Mouse (Mus musculus): Measurements from ENCODE around the gene Cfap74. TPM values are rescaled to one million over a fixed set of nuclear protein-coding genes. Genes with fewer than 3 reads are reported as not detected.
"Not testable (repeated sequence)": the region's sequence is repeated elsewhere in the genome, so short reads cannot be mapped to it uniquely, and the experiment has no call there.

Cfap74 gene
- total RNA-seq, 2 experiments from 2014 or later = 6.4 to 6.6 TPM

- DNase-seq = no peak
- intact Hi-C loops (cut with DNase I) = no loop called here
Observed at GRCm38 (mm10) chr4:155466080-155466479, 57.1 kb downstream of the Cfap74 start.

DNA sequence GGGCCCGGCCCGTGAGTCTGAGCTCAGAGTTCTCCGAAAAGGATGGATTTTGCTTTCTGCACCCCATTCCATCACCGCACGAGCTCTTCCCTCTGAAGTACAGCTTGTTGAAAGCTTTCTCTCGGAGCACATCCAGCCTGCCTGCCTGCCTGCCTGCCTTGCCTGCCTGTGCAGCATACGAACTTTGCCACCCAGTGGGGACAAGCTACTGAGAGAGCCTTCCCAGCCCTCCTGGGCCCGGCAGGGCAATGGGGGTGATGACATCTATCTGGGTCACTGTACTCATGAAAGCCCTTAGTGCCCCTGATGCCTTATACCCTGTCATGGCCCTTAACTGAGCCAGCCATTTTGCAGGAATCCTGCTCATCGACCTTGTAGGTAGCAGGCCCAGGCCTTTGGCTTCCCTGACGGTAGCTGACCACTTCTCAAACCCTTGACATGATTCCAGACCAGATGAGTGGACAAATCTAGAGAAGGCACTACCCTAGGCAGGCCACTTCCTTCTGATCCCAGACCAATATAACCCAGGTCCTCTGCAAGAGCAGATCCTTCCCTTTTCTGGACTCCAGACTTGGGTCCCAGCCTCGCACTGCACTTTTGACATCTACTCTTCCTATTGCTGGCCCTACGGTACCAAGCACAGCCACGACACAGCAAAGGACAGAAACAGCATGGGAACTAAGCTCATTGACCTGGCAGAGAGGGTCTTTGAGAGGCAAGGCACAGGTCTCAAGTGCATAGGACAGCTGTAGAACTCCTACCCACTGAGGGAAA, 58.4 kb downstream of the Cfap74 start:
- intact Hi-C loops (cut with DNase I) = no loop called here
- DNase-seq = no peak

GRCm38 (mm10) chr4:155468952-155469351, 60.0 kb downstream of the Cfap74 start, which contains the start of gene Tmem52:
Gene Tmem52, plus strand, starts transcription at chr4:155469114.
- no peak for DNase-seq
- intact Hi-C loops (cut with DNase I) = no loop called here

- intact Hi-C loops (cut with DNase I) = no loop called here
- DNase-seq = no peak
Observed at GRCm38 (mm10) chr4:155469590-155470262, 60.7 kb downstream of the Cfap74 start.

DNA sequence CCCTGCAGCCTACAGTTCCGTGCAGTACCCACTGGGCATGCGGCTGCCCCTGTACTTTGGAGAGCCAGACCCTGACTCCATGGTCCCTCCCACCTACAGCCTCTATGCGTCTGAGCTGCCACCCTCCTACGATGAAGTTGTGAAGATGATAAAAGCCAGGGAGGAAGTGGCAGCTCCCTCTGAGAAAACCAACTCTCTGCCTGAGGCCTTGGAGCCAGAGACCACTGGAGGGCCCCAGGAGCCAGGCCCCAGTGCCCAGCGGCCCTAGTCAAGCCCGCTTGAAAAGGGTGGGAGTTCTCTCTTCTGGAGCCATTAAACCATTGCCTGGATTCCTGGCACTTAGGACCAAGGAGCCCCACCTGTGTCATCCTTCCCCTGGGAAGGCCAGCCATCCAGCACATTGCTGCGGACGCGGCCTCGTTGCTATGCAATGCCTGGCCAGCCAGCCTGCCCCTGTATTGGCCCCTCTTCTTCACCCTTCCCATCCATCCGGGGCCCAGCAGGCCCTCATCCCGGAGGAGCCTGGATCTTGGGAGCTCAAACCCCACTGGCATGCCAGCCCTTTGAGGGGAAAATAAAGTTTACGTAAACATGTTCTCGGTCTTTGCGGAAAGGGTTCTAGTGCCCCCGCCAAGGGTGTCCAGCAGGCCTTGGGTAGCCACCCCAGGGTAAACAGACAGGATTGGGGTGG, 61.4 kb downstream of the Cfap74 start:
- intact Hi-C loops (cut with DNase I) = no loop called here
- no peak for DNase-seq

- DNase-seq = no peak
- intact Hi-C loops (cut with DNase I) = no loop called here
Observed at GRCm38 (mm10) chr4:155470997-155471396, 62.0 kb downstream of the Cfap74 start.

GRCm38 (mm10) chr4:155471406-155471805, 62.4 kb downstream of the Cfap74 start:
- intact Hi-C loops (cut with DNase I) = no loop called here
- DNase-seq = no peak

GRCm38 (mm10) chr4:155472716-155473290, 63.8 kb downstream of the Cfap74 start:
- peak; percentile 45 for DNase-seq
- intact Hi-C loops (cut with DNase I) = no loop called here

DNA sequence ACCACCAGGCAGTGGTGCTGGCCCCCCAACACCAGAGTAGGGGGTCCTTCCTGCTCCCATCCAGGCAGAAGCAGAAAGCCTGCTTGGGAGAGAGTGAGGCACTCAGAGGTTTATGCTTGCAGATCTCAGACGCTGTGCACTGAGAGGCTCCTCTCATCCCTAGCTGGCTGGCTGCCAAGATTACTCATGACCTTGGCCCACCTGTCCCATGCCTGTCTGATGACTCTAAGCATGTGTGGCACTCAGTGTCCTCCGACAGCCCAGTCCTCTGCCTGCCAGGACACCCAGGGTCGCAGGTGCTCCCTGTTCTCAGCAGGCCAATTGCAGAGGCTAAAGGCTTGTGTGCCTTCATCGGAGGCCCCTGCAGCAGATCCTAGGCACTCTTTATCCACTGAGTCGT, 64.3 kb downstream of the Cfap74 start:
- intact Hi-C loops (cut with DNase I) = no loop called here

DNA sequence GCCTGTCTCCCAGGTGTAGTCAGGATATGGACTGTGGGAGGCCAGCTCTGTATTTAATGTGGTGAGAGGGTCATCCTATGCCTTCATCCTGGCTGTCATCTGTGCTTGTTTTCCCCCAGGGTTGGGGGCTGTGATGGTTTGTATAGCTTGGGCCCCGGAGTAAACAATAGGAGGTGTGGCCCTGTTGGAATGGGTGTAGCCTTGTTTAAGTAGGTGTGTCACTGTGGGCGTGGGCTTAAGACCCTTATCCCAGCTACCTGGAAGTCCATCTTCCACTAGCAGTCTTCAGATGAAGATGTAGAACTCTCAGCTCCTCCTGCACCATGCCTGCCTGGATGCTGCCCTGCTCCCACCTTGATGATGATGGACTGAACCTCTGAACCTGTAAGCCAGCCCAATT, 64.8 kb downstream of the Cfap74 start:
- DNase-seq; intact Hi-C loops (cut with DNase I): not testable (repeated sequence)

More for the DNA sequence above, 64.3 kb downstream of the Cfap74 start:
- peak; percentile 77 for DNase-seq

DNA sequence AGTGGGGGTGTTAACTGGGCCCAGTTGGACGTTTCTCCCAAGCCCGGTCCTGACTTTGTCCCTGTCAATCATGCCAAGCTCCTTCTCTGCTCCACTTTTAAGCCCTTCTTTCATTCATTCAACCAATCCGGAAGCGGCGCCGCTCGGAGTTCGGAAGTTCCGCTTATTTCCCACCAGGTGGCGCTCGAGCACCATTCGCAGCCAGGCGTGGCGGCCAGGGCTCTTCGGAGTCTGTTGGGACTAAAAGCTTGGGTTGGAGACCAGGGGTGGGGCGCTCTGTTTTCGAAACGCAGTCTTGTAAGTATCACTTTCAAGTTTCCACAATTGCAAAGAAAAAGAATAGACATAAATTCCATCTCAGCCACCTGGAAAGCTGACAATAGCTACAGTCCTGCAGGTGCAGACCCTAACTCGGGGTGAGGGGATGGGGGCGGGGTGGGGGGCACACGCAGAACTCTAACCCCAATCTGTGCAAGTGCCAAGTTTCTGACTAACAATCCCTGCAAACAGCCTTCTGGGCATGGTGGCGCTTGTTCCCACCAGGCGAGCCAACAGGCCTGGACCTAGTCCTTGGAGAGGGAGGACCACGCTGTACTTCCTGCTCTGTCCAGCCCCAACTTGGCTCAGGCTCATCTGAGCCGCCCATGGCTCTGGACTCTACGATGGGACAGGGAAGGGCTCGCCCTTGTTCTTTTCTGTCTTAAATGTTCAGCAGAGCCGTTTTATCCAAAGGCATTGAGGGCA, 72.6 kb downstream of the Cfap74 start:
- DNase-seq = peak; percentile 73
- intact Hi-C loops (cut with DNase I) = loop anchor here (2.0 kb wide), 1 partner anchor 99 kb away; no protein-coding TSS in a partner anchor

DNA sequence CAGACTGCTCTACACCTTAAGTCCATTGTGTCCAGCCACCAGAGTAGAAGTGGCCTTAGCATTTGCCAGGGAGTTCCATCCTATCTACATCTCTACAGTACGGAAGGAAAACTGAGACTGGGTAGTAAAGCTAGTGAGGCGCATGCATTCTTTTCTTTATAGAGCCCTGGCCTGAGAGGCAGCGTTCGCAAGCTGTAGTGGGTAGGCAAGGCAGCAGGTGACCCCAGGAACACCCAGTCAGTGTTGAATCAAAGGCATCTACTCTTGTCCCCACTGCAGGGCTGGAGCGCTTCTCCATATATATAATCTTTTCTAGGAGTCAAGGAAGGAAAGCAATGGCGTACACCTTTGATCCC, 73.1 kb downstream of the Cfap74 start:
- no peak for DNase-seq
- intact Hi-C loops (cut with DNase I) = no loop called here

DNA sequence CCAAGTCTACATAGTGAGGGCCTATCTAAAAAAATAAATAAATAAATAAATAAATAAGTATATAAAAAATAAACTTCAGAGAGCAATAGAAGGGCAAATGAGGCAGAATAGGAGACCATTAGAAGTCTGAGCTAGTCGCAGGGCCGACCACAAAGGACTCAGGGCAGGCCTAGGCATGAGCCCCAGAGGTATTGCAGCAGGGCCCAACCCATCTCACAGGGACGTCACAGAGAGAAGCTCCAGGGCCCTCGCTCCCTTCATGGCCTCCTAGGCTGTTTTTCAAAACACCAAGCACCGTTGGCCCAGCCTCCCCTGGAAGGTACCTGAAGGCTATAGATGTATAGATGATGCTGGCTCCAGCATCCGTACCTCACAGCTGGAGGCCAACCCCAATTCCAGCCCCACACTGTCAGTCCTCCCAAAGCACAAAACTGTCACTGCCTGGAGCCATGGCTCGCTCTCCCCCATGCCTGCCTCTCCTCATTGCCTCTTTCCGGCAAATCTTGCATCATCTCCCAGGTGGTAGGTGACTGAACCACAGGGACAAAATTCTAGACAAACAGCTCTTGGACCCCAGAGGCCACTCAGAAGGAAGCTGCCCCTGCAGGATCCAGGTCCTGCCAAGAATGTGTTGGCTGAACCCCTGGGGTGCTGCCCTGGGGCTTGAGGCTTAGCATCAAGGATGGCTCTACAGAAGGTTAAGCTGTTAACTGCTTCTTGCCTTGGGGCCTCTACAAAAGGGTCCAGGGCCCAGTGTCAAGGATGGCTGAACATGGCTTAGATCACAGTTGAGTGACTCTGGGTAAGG, 73.9 kb downstream of the Cfap74 start:
- DNase-seq = no peak
- intact Hi-C loops (cut with DNase I) = no loop called here

DNA sequence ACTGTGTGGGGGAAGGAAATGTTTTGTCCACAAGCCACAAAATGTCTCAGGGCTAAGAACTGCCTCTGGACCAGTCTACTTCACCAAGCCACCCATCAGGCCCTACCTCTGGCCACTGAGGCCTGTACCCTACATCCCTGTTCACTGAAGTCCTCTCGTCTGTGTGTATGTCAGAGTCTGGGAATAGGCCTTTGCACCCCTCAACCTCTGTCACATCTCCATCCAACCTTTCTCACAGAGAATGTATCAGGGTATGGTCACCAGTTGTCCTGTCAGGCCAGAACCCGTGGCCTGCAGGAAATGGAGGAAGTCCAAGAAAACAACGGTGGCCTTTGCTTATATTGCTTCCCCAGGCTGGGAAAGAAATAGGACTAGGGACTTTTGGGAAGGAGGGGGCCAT, 76.5 kb downstream of the Cfap74 start:
- no peak for DNase-seq
- intact Hi-C loops (cut with DNase I) = no loop called here

DNA sequence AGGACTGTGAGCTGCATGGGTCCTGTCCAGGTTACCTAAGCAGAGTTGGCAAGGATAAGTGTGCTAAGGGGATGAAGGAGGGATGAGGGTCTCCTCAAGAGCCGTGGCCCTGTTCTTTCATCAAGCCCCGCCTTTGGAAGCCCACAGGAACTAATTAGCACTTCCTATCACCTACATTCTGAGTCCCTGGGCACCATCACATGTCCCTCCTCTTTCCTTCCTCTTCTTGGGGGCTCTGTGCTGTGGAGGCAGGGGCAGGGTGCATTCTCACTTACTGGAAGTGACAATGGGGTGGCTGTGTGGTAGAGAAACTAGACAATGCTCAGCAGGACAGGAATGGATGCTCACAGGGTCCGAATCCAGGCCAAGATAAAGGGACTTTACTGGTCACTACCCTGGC, 78.8 kb downstream of the Cfap74 start:
- intact Hi-C loops (cut with DNase I) = no loop called here
- DNase-seq = no peak

DNA sequence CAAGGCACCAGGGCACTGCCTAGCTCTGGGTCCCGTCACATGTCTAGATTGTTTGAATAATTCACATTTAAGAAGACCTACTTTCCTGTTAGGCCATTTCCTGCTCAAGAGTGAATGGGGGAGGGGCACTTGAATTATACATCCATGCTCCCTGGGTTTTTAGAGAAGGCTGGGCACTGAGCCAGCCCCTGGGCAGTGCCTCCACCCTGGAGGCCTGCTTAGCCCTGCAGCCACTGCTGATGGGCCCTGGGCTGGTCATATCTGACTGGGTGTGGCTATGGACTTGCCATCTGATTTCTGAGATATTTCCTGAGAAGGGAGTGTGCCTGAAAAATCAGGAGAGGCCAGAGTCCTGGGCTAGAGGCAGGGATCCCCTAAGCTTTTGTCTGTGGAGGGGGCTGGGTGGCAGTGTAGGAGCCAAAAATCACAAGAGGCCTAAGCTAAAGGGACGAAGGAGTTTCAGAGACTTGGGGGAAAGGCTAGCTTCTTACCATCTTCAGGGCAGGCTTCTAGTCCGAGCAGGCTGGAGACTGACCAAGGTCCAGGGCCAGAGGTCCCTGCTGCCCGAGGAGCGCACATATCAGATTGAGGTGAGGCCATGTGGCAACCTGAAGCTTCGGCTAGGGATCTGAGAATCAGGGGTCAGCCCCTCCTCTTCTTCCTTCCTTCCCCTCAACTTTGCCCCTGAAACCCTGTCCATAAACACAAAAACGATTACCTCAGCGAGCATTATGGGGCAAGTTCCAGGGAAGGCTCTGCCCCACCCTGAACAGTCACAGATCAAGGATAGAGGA, 79.4 kb downstream of the Cfap74 start:
- DNase-seq = peak; percentile 63

GRCm38 (mm10) chr4:155489101-155489970, 80.3 kb downstream of the Cfap74 start:
- intact Hi-C loops (cut with DNase I) = no loop called here

More for the DNA sequence above, 79.4 kb downstream of the Cfap74 start:
- intact Hi-C loops (cut with DNase I) = no loop called here

GRCm38 (mm10) chr4:155490456-155490855, 81.5 kb downstream of the Cfap74 start:
- intact Hi-C loops (cut with DNase I) = no loop called here
- no peak for DNase-seq

More at GRCm38 (mm10) chr4:155489101-155489970, 80.3 kb downstream of the Cfap74 start:
- no peak for DNase-seq
